Mouse (Mus musculus) CH12.LX (cell line): ENCODE data around the gene Ctso.

Experiments used
- CHD1 ChIP-seq: IDR thresholded peaks from 2 replicates; pipeline ENCODE4 v1.6.1; 2012; ENCODE audit warnings: low read depth, low read length, improper control_type of control experiment, inconsistent platforms
- CTCF ChIP-seq, 2 experiments: IDR thresholded peaks in 1 of 2; conservative IDR thresholded peaks in 1 of 2; 2 replicates each; pipeline ENCODE4 v1.5.1; 2011 to 2012; ENCODE audit warnings: low read depth in 2 of 2, low read length in 2 of 2, improper control_type of control experiment in 1 of 2, inconsistent platforms in 1 of 2, mild to moderate bottlenecking in 1 of 2, moderate library complexity in 1 of 2
- EP300 ChIP-seq: IDR thresholded peaks from 2 replicates; pipeline ENCODE4 v1.6.1; 2011; ENCODE audit warnings: low read length, improper control_type of control experiment
- ETS1 ChIP-seq: conservative IDR thresholded peaks from 2 replicates; pipeline ENCODE4 v1.6.1; 2012; ENCODE audit warnings: low read depth, mild to moderate bottlenecking, inconsistent platforms, low read length, improper control_type of control experiment, moderate library complexity
- HCFC1 ChIP-seq: IDR thresholded peaks from 2 replicates; pipeline ENCODE4 v1.6.1; 2012; ENCODE audit warnings: low read depth, mild to moderate bottlenecking, inconsistent platforms, low read length, improper control_type of control experiment
- MAFK ChIP-seq: IDR thresholded peaks from 2 replicates; pipeline ENCODE4 v1.6.1; 2011; ENCODE audit warnings: low read length, improper control_type of control experiment; ENCODE audit not compliant: insufficient replicate concordance
- MAX ChIP-seq: IDR thresholded peaks from 2 replicates; pipeline ENCODE4 v1.6.1; 2011; ENCODE audit warnings: low read length, improper control_type of control experiment
- NELFE ChIP-seq: IDR thresholded peaks from 2 replicates; pipeline ENCODE4 v1.6.1; 2011; ENCODE audit warnings: low read depth, low read length, improper control_type of control experiment
- POLR2AphosphoS2 ChIP-seq: IDR thresholded peaks from 2 replicates; pipeline ENCODE4 v1.6.1; 2011; ENCODE audit warnings: low read depth, low read length, improper control_type of control experiment
- TCF12 ChIP-seq: IDR thresholded peaks from 2 replicates; pipeline ENCODE4 v1.6.1; 2014; ENCODE audit warnings: low read depth, mild to moderate bottlenecking, inconsistent platforms, low read length, improper control_type of control experiment
- UBTF ChIP-seq: IDR thresholded peaks from 2 replicates; pipeline ENCODE4 v1.6.1; 2012; ENCODE audit warnings: low read depth, mild to moderate bottlenecking, inconsistent platforms, low read length, improper control_type of control experiment, moderate library complexity
- USF1 ChIP-seq: IDR thresholded peaks from 2 replicates; pipeline ENCODE4 v1.6.1; 2014; ENCODE audit warnings: low read depth, mild to moderate bottlenecking, inconsistent platforms, low read length, improper control_type of control experiment
- ZC3H11A ChIP-seq: IDR thresholded peaks from 2 replicates; pipeline ENCODE4 v1.6.1; 2012; ENCODE audit warnings: low read depth, mild to moderate bottlenecking, inconsistent platforms, low read length, improper control_type of control experiment

GRCm38 (mm10) chr3:81976102-81976501 is 43.7 kb downstream of the Ctso start, which contains the start of gene Tdo2:
- TF ChIP-seq HCFC1: no peak
- TF ChIP-seq UBTF: no peak
- TF ChIP-seq CHD1: no peak
- no peak for TF ChIP-seq TCF12
- no peak for TF ChIP-seq EP300
- no peak for TF ChIP-seq CTCF (conservative IDR thresholded peaks at IDR 0.05 in 1 of 2, IDR thresholded peaks at IDR 0.05 in 1 of 2; ENCODE audit: low read depth in 2 of 2, low read length in 2 of 2)
- TF ChIP-seq MAFK: no peak
- no peak for TF ChIP-seq ETS1
- TF ChIP-seq USF1: no peak
- no peak for TF ChIP-seq ZC3H11A
- no peak for TF ChIP-seq MAX
- TF ChIP-seq POLR2AphosphoS2: no peak
- TF ChIP-seq NELFE: no peak
